Mouse (Mus musculus) hindbrain, postnatal 0 days (tissue): ENCODE data around the gene Asprv1. TPM values are rescaled to one million over a fixed set of nuclear protein-coding genes. Genes with fewer than 3 reads are reported as not detected.

Source experiments
- ATAC-seq: fragments of 200-750 bp; cut with Nextera tagmentation; 2 replicates; pipeline ENCODE4 v1.8.0; 2017; ENCODE audit warnings: mild to moderate bottlenecking, moderate TSS enrichment, moderate library complexity
- DNase-seq: peaks from one replicate; pipeline ENCODE4 v3.0.0-alpha.2; 2015; ENCODE audit warnings: low spot score
- H3K27ac ChIP-seq: fragments of 300-500 bp; sonication (generic); 2 replicates; pipeline ENCODE4 v1.5.1; 2014; ENCODE audit warnings: mild to moderate bottlenecking
- H3K27me3 ChIP-seq: fragments of 300-500 bp; sonication (generic); 2 replicates; pipeline ENCODE4 v1.6.1; 2014; ENCODE audit warnings: low read length, mixed read lengths; ENCODE audit not compliant: insufficient read depth
- H3K36me3 ChIP-seq: fragments of 300-500 bp; sonication (generic); 2 replicates; pipeline ENCODE4 v1.6.1; 2014; ENCODE audit warnings: low read length, mixed read lengths; ENCODE audit not compliant: insufficient read depth
- H3K4me1 ChIP-seq: fragments of 300-500 bp; sonication (generic); 2 replicates; pipeline ENCODE4 v1.6.1; 2014; ENCODE audit warnings: antibody characterized with exemption, low read length, mixed read lengths; ENCODE audit not compliant: insufficient read depth
- H3K4me2 ChIP-seq: fragments of 300-500 bp; sonication (generic); 2 replicates; pipeline ENCODE4 v1.6.1; 2014; ENCODE audit warnings: low read depth, mild to moderate bottlenecking, low read length, moderate library complexity, mixed read lengths
- H3K4me3 ChIP-seq: fragments of 300-500 bp; sonication (generic); 2 replicates; pipeline ENCODE4 v1.5.1; 2014; ENCODE audit warnings: low read length
- H3K9ac ChIP-seq: fragments of 300-500 bp; sonication (generic); replicated peaks from 2 replicates; pipeline ENCODE4 v1.6.1; 2014; ENCODE audit warnings: mild to moderate bottlenecking, low read length, moderate library complexity, mixed read lengths
- H3K9me3 ChIP-seq: fragments of 300-500 bp; sonication (generic); 2 replicates; pipeline ENCODE4 v1.6.1; 2016; ENCODE audit warnings: low read length, mixed read lengths
- CTCF ChIP-seq: IDR thresholded peaks from 2 replicates; pipeline ENCODE4 v1.5.1; 2016; ENCODE audit warnings: antibody characterized with exemption, control low read depth, low read depth
- WGBS: fragments of 180-500 bp; shearing (Covaris S2); extraction: QIAGEN DNeasy Blood & Tissue Kit; methylation state at CpG from one replicate; pipeline ENCODE4 v1.1.7; 2014; 5-methylcytosine and 5-hydroxymethylcytosine counted together
- polyA plus RNA-seq: library from polyadenylated mRNA; unstranded; fragments of >200 nt; fragmentation: Nextera tagmentation; extraction: Ambion mirVana; gene quantifications from 2 replicates; pipeline ENCODE4 v1.2.1, GENCODE M21; 2015
- total RNA-seq: library from RNA; depleted of rRNA; stranded (reverse); fragments of >200 nt; gene quantifications from 2 replicates; pipeline ENCODE4 v1.2.3, GENCODE M21; 2014; rRNA removed

Asprv1 gene
- total and polyA plus RNA-seq, 2 experiments from 2014 or later: 0.73 to 0.99 TPM

- Histone ChIP-seq H3K4me1 (peaks cover 5% of the 10 kb centered on the region; the same call in 1 of the 2 replicates), H3K9ac (no peak overlapping the region), H3K4me3 (no peak overlapping the region), H3K9me3 (no peaks in the 10 kb centered on the region), H3K27me3 (no peaks in the 10 kb centered on the region), H3K4me2 (no peak overlapping the region), H3K27ac (no peak overlapping the region), H3K36me3 (peaks cover 29% of the 10 kb centered on the region)
- peak; percentile 97 for TF ChIP-seq CTCF
- ATAC-seq (no peak), DNase-seq (peak; percentile 93)
- WGBS: 18% methylated on average over 2 of the region's 2 CpGs
These were observed 42.9 kb downstream of the Asprv1 start for GRCm38 (mm10) chr6:86670873-86671272.

- ATAC-seq (no peak), DNase-seq (no peak)
- no peak overlapping the region for H3K4me3 ChIP-seq
- no peaks in the 10 kb centered on the region for H3K9me3 ChIP-seq
- H3K36me3 ChIP-seq: peaks cover 66% of the 10 kb centered on the region
- 78% methylated on average over 6 of the region's 6 CpGs for WGBS
- H3K27ac ChIP-seq: no peak overlapping the region
- no peak for TF ChIP-seq CTCF
- H3K9ac ChIP-seq: no peak overlapping the region
- H3K4me1 ChIP-seq: no peaks in the 10 kb centered on the region
- no peaks in the 10 kb centered on the region for H3K27me3 ChIP-seq
- H3K4me2 ChIP-seq: no peak overlapping the region
These were observed 50.4 kb downstream of the Asprv1 start for GRCm38 (mm10) chr6:86678341-86678740.

Other genes starting within 250 kb of the Asprv1 start
- 74.3 and 80.9 TPM in 2 replicates for gene Pcyox1, start 231.0 kb upstream of the Asprv1 start, total RNA-seq
- 102 and 104 TPM in 2 replicates for gene Pcyox1, start 231.0 kb upstream of the Asprv1 start, polyA plus RNA-seq
- gene Tia1, start 223.9 kb upstream of the Asprv1 start, total RNA-seq: 138 and 148 TPM in 2 replicates
- gene Tia1, start 223.9 kb upstream of the Asprv1 start, polyA plus RNA-seq: 190 and 211 TPM in 2 replicates
- gene Gm44790, start 201.5 kb upstream of the Asprv1 start, total RNA-seq: not detected in 2 replicates
- not detected in 2 replicates for gene Gm44790, start 201.5 kb upstream of the Asprv1 start, polyA plus RNA-seq
- gene C87436, start 189.8 kb upstream of the Asprv1 start, total RNA-seq: 14.4 and 17.6 TPM in 2 replicates
- gene C87436, start 189.8 kb upstream of the Asprv1 start, polyA plus RNA-seq: 15.9 and 19.6 TPM in 2 replicates
- gene Pcbp1, start 101.8 kb upstream of the Asprv1 start, total RNA-seq: 61.7 and 71.3 TPM in 2 replicates
- gene Pcbp1, start 101.8 kb upstream of the Asprv1 start, polyA plus RNA-seq: 300 and 303 TPM in 2 replicates
- gene Mxd1, start 41.0 kb downstream of the Asprv1 start, total RNA-seq: 12.2 and 12.8 TPM in 2 replicates
- 12.0 TPM in 2 replicates for gene Mxd1, start 41.0 kb downstream of the Asprv1 start, polyA plus RNA-seq
- gene Snrnp27, start 56.4 kb downstream of the Asprv1 start, total RNA-seq: 12.7 and 21.6 TPM in 2 replicates
- gene Snrnp27, start 56.4 kb downstream of the Asprv1 start, polyA plus RNA-seq: 107 and 114 TPM in 2 replicates
- 15.9 and 23.5 TPM in 2 replicates for gene Gmcl1, start 105.2 kb downstream of the Asprv1 start, total RNA-seq
- 25.8 and 26.9 TPM in 2 replicates for gene Gmcl1, start 105.2 kb downstream of the Asprv1 start, polyA plus RNA-seq
- 2.1 and 4.2 TPM in 2 replicates for gene Anxa4, start 165.4 kb downstream of the Asprv1 start, total RNA-seq
- 6.4 and 6.8 TPM in 2 replicates for gene Anxa4, start 165.4 kb downstream of the Asprv1 start, polyA plus RNA-seq
- 77.8 and 80.8 TPM in 2 replicates for gene Aak1, start 221.4 kb downstream of the Asprv1 start, total RNA-seq
- 27.0 and 32.6 TPM in 2 replicates for gene Aak1, start 221.4 kb downstream of the Asprv1 start, polyA plus RNA-seq